In the genomic region with DNA sequence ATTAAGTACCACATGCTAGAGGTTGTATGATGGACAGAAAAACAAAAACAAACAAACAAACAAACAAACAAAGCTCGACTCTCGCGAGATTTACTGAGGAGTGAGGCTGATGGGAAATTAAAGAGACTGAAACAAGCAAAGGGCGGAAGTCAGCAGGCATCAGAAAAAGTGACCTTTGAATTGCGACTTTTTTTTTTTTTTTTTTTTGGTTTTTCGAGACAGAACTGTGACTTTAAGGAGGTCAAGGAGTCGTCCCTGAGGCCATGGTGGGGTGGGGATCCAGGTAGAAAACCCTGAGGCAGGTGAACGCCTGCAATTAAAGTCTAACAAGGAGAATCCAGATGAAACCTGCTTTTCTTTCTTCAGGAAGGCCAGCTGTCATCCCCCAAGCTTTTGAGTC, we compare ENCODE assay signal across 23 mouse cellular contexts.
"Had no signal": no experiment of that assay in that cellular context is flagged by ENCODE, and none has a peak within 500 bp of the region (broad histone marks: within the 10 kb centered on the region; RNA-seq: fewer than 3 reads in every experiment).

No protein-coding gene starts in this region.

- DNase-seq: kidney, adult 11 months; kidney, adult 8-10 months; kidney, postnatal 10 days; left cerebral cortex, postnatal 4 days; liver, postnatal 0 days; lung, postnatal 14 days; lung, postnatal 4 days; right cerebral cortex, adult 18-20 months; right cerebral cortex, postnatal 14 days; right cerebral cortex, postnatal 4 days; thymus, adult 18-20 months; thymus, postnatal 14 days; thymus, postnatal 4 days had no signal

- H3K27ac ChIP-seq: kidney, embryonic 15.5 days; limb, embryonic 12.5 days; limb, embryonic 15.5 days; liver, embryonic 14.5 days; lung, embryonic 15.5 days; midbrain, embryonic 12.5 days; neural tube, embryonic 13.5 days had no signal

- H3K4me1 ChIP-seq: lung, embryonic 15.5 days had no signal

- H3K9me3 ChIP-seq: kidney, embryonic 15.5 days; limb, embryonic 12.5 days; limb, embryonic 15.5 days; lung, embryonic 15.5 days; midbrain, embryonic 12.5 days; neural tube, embryonic 13.5 days had no signal

- ATAC-seq: midbrain, embryonic 16.5 days had no signal

- H3K4me3 ChIP-seq: kidney, embryonic 15.5 days; limb, embryonic 12.5 days; limb, embryonic 15.5 days; lung, embryonic 15.5 days; midbrain, embryonic 12.5 days; myocyte; neural tube, embryonic 13.5 days had no signal

- H3K9ac ChIP-seq: kidney, embryonic 15.5 days; limb, embryonic 12.5 days; limb, embryonic 15.5 days; liver, embryonic 14.5 days; liver, postnatal 0 days; lung, embryonic 15.5 days; midbrain, embryonic 12.5 days; neural tube, embryonic 13.5 days had no signal

- H3K27me3 ChIP-seq: kidney, embryonic 15.5 days; limb, embryonic 12.5 days; limb, embryonic 15.5 days; lung, embryonic 15.5 days; midbrain, embryonic 12.5 days; neural tube, embryonic 13.5 days had no signal

- H3K36me3 ChIP-seq: kidney, embryonic 15.5 days; limb, embryonic 12.5 days; limb, embryonic 15.5 days; lung, embryonic 15.5 days; midbrain, embryonic 12.5 days; neural tube, embryonic 13.5 days had no signal

- H3K4me2 ChIP-seq: kidney, embryonic 15.5 days; limb, embryonic 12.5 days; limb, embryonic 15.5 days; liver, embryonic 11.5 days; lung, embryonic 15.5 days; midbrain, embryonic 12.5 days; neural tube, embryonic 13.5 days had no signal
